Mouse (Mus musculus) heart, adult 2 months (tissue): ENCODE measurements around the gene Arhgdia. TPM values are rescaled to one million over a fixed set of nuclear protein-coding genes. Genes with fewer than 3 reads are reported as not detected.

Experiments
- DNase-seq, 2 experiments: peaks; one replicate each; pipeline ENCODE4 v3.0.0; 2021
- H3K27ac ChIP-seq: fragments of 200-600 bp; 2 replicates; pipeline ENCODE4 v1.8.1; 2022
- H3K27me3 ChIP-seq: fragments of 200-500 bp; 2 replicates; pipeline ENCODE4 v1.6.1; 2012; ENCODE audit warnings: mild to moderate bottlenecking, low read length, inconsistent platforms, mixed read lengths; ENCODE audit not compliant: control insufficient read depth, insufficient read depth
- H3K36me3 ChIP-seq: fragments of 200-500 bp; 2 replicates; pipeline ENCODE4 v1.6.1; 2012; ENCODE audit warnings: low read length, inconsistent platforms; ENCODE audit not compliant: control insufficient read depth, insufficient read depth
- H3K4me1 ChIP-seq: fragments of 200-500 bp; 2 replicates; pipeline ENCODE4 v1.6.1; 2011; ENCODE audit warnings: low read length; ENCODE audit not compliant: control insufficient read depth, insufficient read depth
- H3K4me3 ChIP-seq: fragments of 200-600 bp; 2 replicates; pipeline ENCODE4 v1.8.1; 2022
- H3K79me2 ChIP-seq: fragments of 200-500 bp; replicated peaks from 2 replicates; pipeline ENCODE4 v1.6.1; 2012; ENCODE audit warnings: mild to moderate bottlenecking, inconsistent platforms, low read length, moderate library complexity, mixed read lengths; ENCODE audit not compliant: control insufficient read depth, insufficient read depth
- H3K9ac ChIP-seq: fragments of 200-500 bp; 2 replicates; pipeline ENCODE4 v1.6.1; 2012; ENCODE audit warnings: low read depth, mild to moderate bottlenecking, control low read depth, inconsistent platforms, low read length, mixed read lengths
- CTCF ChIP-seq: fragments of 200-600 bp; IDR thresholded peaks from 2 replicates; pipeline ENCODE4 v1.8.1; 2022; ENCODE audit warnings: antibody characterized with exemption, mild to moderate bottlenecking, moderate library complexity
- EP300 ChIP-seq: fragments of 200-500 bp; IDR thresholded peaks from 2 replicates; pipeline ENCODE4 v1.6.1; 2011; ENCODE audit warnings: low read depth, low read length, control low read depth; ENCODE audit not compliant: insufficient read depth
- POLR2A ChIP-seq: fragments of 200-500 bp; IDR thresholded peaks from 2 replicates; pipeline ENCODE4 v1.6.1; 2011; ENCODE audit warnings: mild to moderate bottlenecking, low read depth, low read length, control low read depth; ENCODE audit not compliant: insufficient read depth
- WGBS: fragments of 180-500 bp; shearing (Covaris S2); methylation state at CpG from one replicate; pipeline ENCODE4 v1.1.7; 2018; 5-methylcytosine and 5-hydroxymethylcytosine counted together
- intact Hi-C: fragments of 180-260 bp; cut with DNase I; formaldehyde crosslinking; loops from one replicate; pipeline ENCODE4 v1.15.1; 2025
- microRNA-seq, 2 experiments: library from miRNA; unstranded; fragments of <30 nt; microRNA quantifications; one replicate each; pipeline ENCODE4 v1.2.0; 2021
- polyA plus RNA-seq: library from polyadenylated mRNA; depleted of rRNA; stranded (reverse); fragments of >200 nt; gene quantifications from 2 replicates; pipeline ENCODE4 v1.2.3, GENCODE M21; 2012; rRNA removed
- total RNA-seq, 2 experiments: library from RNA; stranded (reverse); gene quantifications; 2 replicates each; pipeline ENCODE4 v1.2.3; 2021

Arhgdia gene
- total and polyA plus RNA-seq, 3 experiments: 139 to 257 (median 144) TPM

GRCm38 (mm10) chr11:120531646-120532045 is 49.8 kb downstream of the Arhgdia start:
- no peak for DNase-seq
- no peaks in the 10 kb centered on the region for H3K79me2 ChIP-seq
- H3K9ac ChIP-seq: no peak overlapping the region
- TF ChIP-seq EP300 (no peak), POLR2A (no peak), CTCF (no peak)
- no peak overlapping the region for H3K4me3 ChIP-seq
- no peak overlapping the region for H3K27ac ChIP-seq
- H3K27me3 ChIP-seq: peaks cover 6% of the 10 kb centered on the region
- 35% methylated on average over 9 of the region's 9 CpGs for WGBS
- intact Hi-C loops: no loop called here
- H3K36me3 ChIP-seq: no peaks in the 10 kb centered on the region
- H3K4me1 ChIP-seq: peaks cover 4% of the 10 kb centered on the region; the same call in 1 of the 2 replicates

GRCm38 (mm10) chr11:120530085-120530964 is 51.1 kb downstream of the Arhgdia start, which contains the start of gene Gcgr:
Gene Gcgr (plus strand): TSS chr11:120530699.
- H3K79me2 ChIP-seq: no peaks in the 10 kb centered on the region
- H3K4me1 ChIP-seq: peaks cover 4% of the 10 kb centered on the region; the same call in 1 of the 2 replicates
- DNase-seq: no peak
- no peaks in the 10 kb centered on the region for H3K36me3 ChIP-seq
- H3K27me3 ChIP-seq: peaks cover 6% of the 10 kb centered on the region
- 13% methylated on average over 62 of the region's 62 CpGs for WGBS
- H3K9ac ChIP-seq: peak within 1 kb of the TSS; percentile 65
- H3K27ac ChIP-seq: no peak within 1 kb of the TSS
- intact Hi-C loops: no loop called here
- peak within 1 kb of the TSS; percentile 47 for H3K4me3 ChIP-seq
- TF ChIP-seq CTCF (no peak), EP300 (no peak), POLR2A (no peak)

- Histone ChIP-seq H3K79me2 (no peaks in the 10 kb centered on the region), H3K4me3 (no peak overlapping the region), H3K27ac (no peak overlapping the region), H3K36me3 (no peaks in the 10 kb centered on the region), H3K27me3 (peaks cover 6% of the 10 kb centered on the region), H3K9ac (no peak overlapping the region), H3K4me1 (peaks cover 4% of the 10 kb centered on the region; the same call in 1 of the 2 replicates)
- TF ChIP-seq CTCF: no peak
- TF ChIP-seq POLR2A: no peak
- TF ChIP-seq EP300: no peak
- 77% methylated on average over 4 of the region's 4 CpGs for WGBS
- DNase-seq: no peak
- intact Hi-C loops: no loop called here
These were observed 52.5 kb downstream of the Arhgdia start for GRCm38 (mm10) chr11:120528903-120529302.

Small RNA genes within 50 kb of the gene (microRNA-seq; reads per million reads assigned to microRNA genes)
- gene Mir6936: 0 to 1.1 reads per million in 2 experiments

Other genes starting within 250 kb of the Arhgdia start
Only the 30 nearest of the 35 such genes appear.
- 10 to 100 TPM; 54.8 to 58.4 TPM for gene Nploc4, start 143.9 kb downstream of the Arhgdia start, total RNA-seq
- 36.6 and 55.4 TPM in 2 replicates for gene Nploc4, start 143.9 kb downstream of the Arhgdia start, polyA plus RNA-seq
- gene Tspan10, start 139.0 kb downstream of the Arhgdia start, total RNA-seq: 1 to 10 TPM in 1 of 2 experiments, under 1 TPM in 1; 0.42 to 1.5 TPM
- gene Tspan10, start 139.0 kb downstream of the Arhgdia start, polyA plus RNA-seq: 0.09 and 0.41 TPM in 2 replicates
- gene Pde6g, start 128.1 kb downstream of the Arhgdia start, total RNA-seq: under 1 TPM; 0.52 to 0.76 TPM
- gene Pde6g, start 128.1 kb downstream of the Arhgdia start, polyA plus RNA-seq: 0.53 and 1.3 TPM in 2 replicates
- gene Oxld1, start 123.6 kb downstream of the Arhgdia start, total RNA-seq: 10 to 100 TPM; 57.4 to 61.6 TPM
- gene Oxld1, start 123.6 kb downstream of the Arhgdia start, polyA plus RNA-seq: 52.0 and 59.4 TPM in 2 replicates
- gene Ccdc137, start 123.5 kb downstream of the Arhgdia start, total RNA-seq: 1 to 10 TPM; 5.8 to 6.0 TPM
- gene Ccdc137, start 123.5 kb downstream of the Arhgdia start, polyA plus RNA-seq: 6.7 and 11.7 TPM in 2 replicates
- 10 to 100 TPM in 1 of 2 experiments, 1 to 10 TPM in 1; 9.1 to 10.8 TPM for gene Arl16, start 114.0 kb downstream of the Arhgdia start, total RNA-seq
- gene Arl16, start 114.0 kb downstream of the Arhgdia start, polyA plus RNA-seq: 13.6 and 17.1 TPM in 2 replicates
- 100 to 1,000 TPM; 207 to 232 TPM for gene Mrpl12, start 97.0 kb downstream of the Arhgdia start, total RNA-seq
- 199 and 200 TPM in 2 replicates for gene Mrpl12, start 97.0 kb downstream of the Arhgdia start, polyA plus RNA-seq
- 10 to 100 TPM; 14.1 to 14.6 TPM for gene Slc25a10, start 89.8 kb downstream of the Arhgdia start, total RNA-seq
- 32.6 and 40.9 TPM in 2 replicates for gene Slc25a10, start 89.8 kb downstream of the Arhgdia start, polyA plus RNA-seq
- under 1 TPM; 0.68 to 0.73 TPM for gene Gcgr, start 50.9 kb downstream of the Arhgdia start, total RNA-seq
- 2.1 and 2.3 TPM in 2 replicates for gene Gcgr, start 50.9 kb downstream of the Arhgdia start, polyA plus RNA-seq
- gene Mcrip1, start 31.9 kb downstream of the Arhgdia start, total RNA-seq: 10 to 100 TPM; 38.5 to 43.9 TPM
- gene Mcrip1, start 31.9 kb downstream of the Arhgdia start, polyA plus RNA-seq: 84.9 and 97.4 TPM in 2 replicates
- under 1 TPM in 1 of 2 experiments, not detected in 1; 0.34 TPM for gene Ppp1r27, start 30.5 kb downstream of the Arhgdia start, total RNA-seq
- gene Ppp1r27, start 30.5 kb downstream of the Arhgdia start, polyA plus RNA-seq: 0.64 and 0.96 TPM in 2 replicates
- gene P4hb, start 8.4 kb downstream of the Arhgdia start, total RNA-seq: 100 to 1,000 TPM; 221 to 246 TPM
- gene P4hb, start 8.4 kb downstream of the Arhgdia start, polyA plus RNA-seq: 115 and 174 TPM in 2 replicates
- gene Alyref, start 16.7 kb upstream of the Arhgdia start, total RNA-seq: 10 to 100 TPM; 48.7 to 52.0 TPM
- 13.6 and 15.6 TPM in 2 replicates for gene Alyref, start 16.7 kb upstream of the Arhgdia start, polyA plus RNA-seq
- gene Anapc11, start 16.8 kb upstream of the Arhgdia start, total RNA-seq: 10 to 100 TPM; 79.9 to 89.0 TPM
- gene Anapc11, start 16.8 kb upstream of the Arhgdia start, polyA plus RNA-seq: 87.8 and 105 TPM in 2 replicates
- not detected for gene Npb, start 26.9 kb upstream of the Arhgdia start, total RNA-seq
- gene Npb, start 26.9 kb upstream of the Arhgdia start, polyA plus RNA-seq: not detected in 2 replicates
- gene Pcyt2, start 36.3 kb upstream of the Arhgdia start, total RNA-seq: 10 to 100 TPM; 51.8 to 55.6 TPM
- gene Pcyt2, start 36.3 kb upstream of the Arhgdia start, polyA plus RNA-seq: 111 and 125 TPM in 2 replicates
- 1 to 10 TPM; 7.0 to 7.4 TPM for gene Sirt7, start 43.6 kb upstream of the Arhgdia start, total RNA-seq
- 23.7 and 25.9 TPM in 2 replicates for gene Sirt7, start 43.6 kb upstream of the Arhgdia start, polyA plus RNA-seq
- 10 to 100 TPM; 35.7 to 45.2 TPM for gene Mafg, start 52.0 kb upstream of the Arhgdia start, total RNA-seq
- 32.8 and 37.2 TPM in 2 replicates for gene Mafg, start 52.0 kb upstream of the Arhgdia start, polyA plus RNA-seq
- gene Pycr1, start 62.1 kb upstream of the Arhgdia start, total RNA-seq: 1 to 10 TPM in 1 of 2 experiments, under 1 TPM in 1; 0.81 to 1.2 TPM
- 3.9 and 4.9 TPM in 2 replicates for gene Pycr1, start 62.1 kb upstream of the Arhgdia start, polyA plus RNA-seq
- 10 to 100 TPM; 77.6 to 87.3 TPM for gene Myadml2, start 66.5 kb upstream of the Arhgdia start, total RNA-seq
- 55.1 and 68.3 TPM in 2 replicates for gene Myadml2, start 66.5 kb upstream of the Arhgdia start, polyA plus RNA-seq
- gene Notum, start 79.6 kb upstream of the Arhgdia start, total RNA-seq: under 1 TPM in 1 of 2 experiments, not detected in 1; 0.23 TPM
- gene Notum, start 79.6 kb upstream of the Arhgdia start, polyA plus RNA-seq: 0.18 and 0.35 TPM in 2 replicates
- gene Aspscr1, start 91.3 kb upstream of the Arhgdia start, total RNA-seq: 10 to 100 TPM; 35.2 to 38.3 TPM
- gene Aspscr1, start 91.3 kb upstream of the Arhgdia start, polyA plus RNA-seq: 38.4 and 38.6 TPM in 2 replicates
- gene Cenpx, start 132.1 kb upstream of the Arhgdia start, total RNA-seq: 10 to 100 TPM; 26.4 to 34.2 TPM
- 51.4 and 53.0 TPM in 2 replicates for gene Cenpx, start 132.1 kb upstream of the Arhgdia start, polyA plus RNA-seq
- 1 to 10 TPM; 4.2 to 4.5 TPM for gene Lrrc45, start 132.3 kb upstream of the Arhgdia start, total RNA-seq
- 12.5 and 12.7 TPM in 2 replicates for gene Lrrc45, start 132.3 kb upstream of the Arhgdia start, polyA plus RNA-seq
- gene Rac3, start 139.8 kb upstream of the Arhgdia start, total RNA-seq: under 1 TPM; 0.70 to 0.99 TPM
- 3.3 and 4.6 TPM in 2 replicates for gene Rac3, start 139.8 kb upstream of the Arhgdia start, polyA plus RNA-seq
- gene Dcxr, start 145.7 kb upstream of the Arhgdia start, total RNA-seq: 10 to 100 TPM; 12.1 to 12.9 TPM
- gene Dcxr, start 145.7 kb upstream of the Arhgdia start, polyA plus RNA-seq: 32.0 and 35.5 TPM in 2 replicates
- gene Cbr2, start 150.5 kb upstream of the Arhgdia start, total RNA-seq: 10 to 100 TPM; 17.7 to 19.4 TPM
- gene Cbr2, start 150.5 kb upstream of the Arhgdia start, polyA plus RNA-seq: 42.3 and 379 TPM in 2 replicates
- gene Hmga1b, start 181.2 kb upstream of the Arhgdia start, total RNA-seq: 10 to 100 TPM; 24.5 to 31.4 TPM
- gene Hmga1b, start 181.2 kb upstream of the Arhgdia start, polyA plus RNA-seq: 0.57 and 1.4 TPM in 2 replicates
- gene Rfng, start 202.6 kb upstream of the Arhgdia start, total RNA-seq: 10 to 100 TPM; 11.9 to 12.5 TPM
- 28.6 and 30.0 TPM in 2 replicates for gene Rfng, start 202.6 kb upstream of the Arhgdia start, polyA plus RNA-seq
- gene Gps1, start 202.6 kb upstream of the Arhgdia start, total RNA-seq: 10 to 100 TPM; 54.4 to 55.8 TPM
- 85.9 and 129 TPM in 2 replicates for gene Gps1, start 202.6 kb upstream of the Arhgdia start, polyA plus RNA-seq